Mouse (Mus musculus): ENCODE measurements around the gene Tmprss7. TPM values are rescaled to one million over a fixed set of nuclear protein-coding genes. Genes with fewer than 3 reads are reported as not detected.

The Tmprss7 gene
- polyA plus RNA-seq, 1 experiment from 2014 or later: 0.09 TPM

DNA sequence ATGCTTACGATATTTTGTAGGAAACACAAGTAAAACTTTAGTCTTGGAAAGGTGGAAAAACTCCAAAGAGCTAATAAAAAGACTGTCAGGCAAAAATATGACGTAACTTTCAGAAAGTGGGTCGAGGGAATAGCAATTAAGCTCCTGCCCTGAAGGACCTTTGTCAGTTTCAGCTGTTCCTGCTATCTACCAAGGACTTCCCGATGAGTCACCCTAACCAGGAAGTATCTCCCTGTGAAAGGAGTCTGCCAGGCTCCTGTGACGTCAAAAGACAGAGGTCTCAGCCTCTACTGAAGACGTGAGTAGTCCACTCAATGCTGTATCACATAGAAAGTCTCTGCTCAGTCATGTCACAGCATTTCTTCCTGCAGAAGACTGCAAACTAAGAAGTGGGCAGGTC lies 49.1 kb downstream of the Tmprss7 start:
- Histone ChIP-seq H3K4me2 (no peak overlapping the region), H3K9ac (no peak overlapping the region), H3K9me3 (replicated peaks) (no peaks in the 10 kb centered on the region), H3K27me3 (no peaks in the 10 kb centered on the region), H3K4me3 (replicated peaks) (no peak overlapping the region), H3K36me3 (no peaks in the 10 kb centered on the region), H3K27ac (no peak overlapping the region), H3K4me1 (no peaks in the 10 kb centered on the region)
- no peak for ATAC-seq (replicated peaks; ENCODE audit: low FRiP score)
- 54% methylated on average over 6 of the region's 6 CpGs for WGBS

GRCm38 (mm10) chr16:45643944-45644343 lies 49.5 kb downstream of the Tmprss7 start:
- Histone ChIP-seq H3K4me2 (no peak overlapping the region), H3K4me1 (no peaks in the 10 kb centered on the region), H3K9me3 (replicated peaks) (no peaks in the 10 kb centered on the region), H3K36me3 (no peaks in the 10 kb centered on the region), H3K9ac (no peak overlapping the region), H3K27ac (no peak overlapping the region), H3K4me3 (replicated peaks) (no peak overlapping the region), H3K27me3 (no peaks in the 10 kb centered on the region)
- WGBS: 92% methylated on average over 3 of the region's 3 CpGs
- no peak for ATAC-seq (replicated peaks; ENCODE audit: low FRiP score)

DNA sequence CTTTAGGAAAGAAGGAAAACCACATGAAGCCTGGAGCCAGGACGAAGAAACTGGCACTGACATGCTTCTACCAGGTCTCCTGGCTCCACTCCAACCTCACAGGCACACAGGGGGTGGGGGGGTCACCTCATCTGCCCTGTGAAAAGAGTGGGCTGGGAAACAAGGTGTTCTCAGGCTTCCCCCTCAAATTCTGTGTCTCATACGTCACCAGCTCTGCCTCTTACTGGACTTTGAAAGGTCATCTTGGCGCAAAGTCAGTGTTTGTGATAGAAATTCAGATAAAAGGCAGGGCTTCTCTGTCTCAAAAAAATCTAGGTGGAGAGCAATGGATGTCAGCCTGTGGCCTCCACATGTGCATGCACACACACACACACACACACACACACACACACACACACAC lies 52.2 kb downstream of the Tmprss7 start:
- Histone ChIP-seq H3K9ac (no peak overlapping the region), H3K36me3 (no peaks in the 10 kb centered on the region), H3K4me1 (no peaks in the 10 kb centered on the region), H3K9me3 (replicated peaks) (no peaks in the 10 kb centered on the region), H3K4me2 (no peak overlapping the region), H3K4me3 (replicated peaks) (no peak overlapping the region), H3K27ac (no peak overlapping the region), H3K27me3 (no peaks in the 10 kb centered on the region)
- no peak for ATAC-seq (replicated peaks; ENCODE audit: low FRiP score)
- 68% methylated on average over 3 of the region's 3 CpGs for WGBS

- no peak overlapping the region for H3K9ac ChIP-seq
- H3K27ac ChIP-seq: no peak overlapping the region
- H3K9me3 ChIP-seq (replicated peaks): no peaks in the 10 kb centered on the region
- ATAC-seq (replicated peaks; ENCODE audit: low FRiP score): no peak
- H3K27me3 ChIP-seq: no peaks in the 10 kb centered on the region
- H3K36me3 ChIP-seq: no peaks in the 10 kb centered on the region
- 78% methylated on average over 10 of the region's 10 CpGs for WGBS
- no peak overlapping the region for H3K4me2 ChIP-seq
- H3K4me3 ChIP-seq (replicated peaks): no peak overlapping the region
- no peaks in the 10 kb centered on the region for H3K4me1 ChIP-seq
Observed at GRCm38 (mm10) chr16:45640070-45640762, 53.2 kb downstream of the Tmprss7 start.

- Histone ChIP-seq H3K27ac (no peak overlapping the region), H3K9ac (no peak overlapping the region), H3K36me3 (no peaks in the 10 kb centered on the region), H3K4me1 (no peaks in the 10 kb centered on the region), H3K27me3 (no peaks in the 10 kb centered on the region), H3K4me3 (replicated peaks) (no peak overlapping the region), H3K9me3 (replicated peaks) (no peaks in the 10 kb centered on the region), H3K4me2 (no peak overlapping the region)
- no peak for ATAC-seq (replicated peaks; ENCODE audit: low FRiP score)
- 84% methylated on average over 2 of the region's 2 CpGs for WGBS
Observed at GRCm38 (mm10) chr16:45635826-45636225, 57.6 kb downstream of the Tmprss7 start.

- ATAC-seq (replicated peaks; ENCODE audit: low FRiP score): no peak
- WGBS: 46% methylated on average over 4 of the region's 4 CpGs
- no peak overlapping the region for H3K4me2 ChIP-seq
Observed at GRCm38 (mm10) chr16:45632420-45632819, 61.0 kb downstream of the Tmprss7 start.

GRCm38 (mm10) chr16:45630347-45630960 lies 63.0 kb downstream of the Tmprss7 start:
- peak; percentile 80; the same call in 1 of the 2 replicates for ATAC-seq (replicated peaks; ENCODE audit: low FRiP score)
- Histone ChIP-seq H3K9ac (no peak overlapping the region), H3K4me3 (replicated peaks) (no peak overlapping the region)

More at GRCm38 (mm10) chr16:45632420-45632819, 61.0 kb downstream of the Tmprss7 start:
- Histone ChIP-seq H3K4me1 (no peaks in the 10 kb centered on the region), H3K9me3 (replicated peaks) (no peaks in the 10 kb centered on the region), H3K36me3 (no peaks in the 10 kb centered on the region), H3K27ac (no peak overlapping the region), H3K27me3 (no peaks in the 10 kb centered on the region), H3K4me3 (replicated peaks) (no peak overlapping the region), H3K9ac (no peak overlapping the region)

GRCm38 (mm10) chr16:45629497-45630105 lies 63.9 kb downstream of the Tmprss7 start:
- whole genome bisulfite sequencing: 76% methylated on average over 8 of the region's 8 CpGs
- no peak for ATAC-seq (replicated peaks; ENCODE audit: low FRiP score)
- Histone ChIP-seq H3K9ac (no peak overlapping the region), H3K36me3 (no peaks in the 10 kb centered on the region), H3K9me3 (replicated peaks) (no peaks in the 10 kb centered on the region), H3K4me2 (no peak overlapping the region), H3K4me3 (replicated peaks) (no peak overlapping the region), H3K4me1 (no peaks in the 10 kb centered on the region), H3K27me3 (no peaks in the 10 kb centered on the region), H3K27ac (no peak overlapping the region)

More at GRCm38 (mm10) chr16:45630347-45630960, 63.0 kb downstream of the Tmprss7 start:
- WGBS: 49% methylated on average over 5 of the region's 5 CpGs
- Histone ChIP-seq H3K27me3 (no peaks in the 10 kb centered on the region), H3K4me1 (no peaks in the 10 kb centered on the region), H3K4me2 (no peak overlapping the region), H3K36me3 (no peaks in the 10 kb centered on the region), H3K27ac (no peak overlapping the region), H3K9me3 (replicated peaks) (no peaks in the 10 kb centered on the region)

DNA sequence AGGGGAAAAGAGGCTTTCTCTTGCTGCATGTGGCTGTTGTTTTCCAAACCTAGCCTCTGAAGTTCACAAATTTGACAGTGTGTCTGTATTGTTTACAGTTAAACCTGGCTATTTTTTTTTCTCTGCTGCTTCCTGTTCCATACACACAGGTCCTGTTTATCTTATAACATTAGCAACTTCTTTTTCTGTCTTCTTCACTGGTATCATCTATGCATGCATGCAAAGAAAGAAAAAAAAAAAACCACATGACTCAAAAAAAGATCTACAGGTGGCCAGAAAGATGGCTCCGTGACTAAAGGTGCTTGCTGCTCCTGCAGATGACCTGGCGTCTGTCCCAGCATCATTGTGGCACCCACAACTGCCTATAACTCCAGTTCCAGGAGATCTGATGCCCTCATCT lies 68.1 kb downstream of the Tmprss7 start:
- no peaks in the 10 kb centered on the region for H3K36me3 ChIP-seq
- no peaks in the 10 kb centered on the region for H3K4me1 ChIP-seq
- H3K9ac ChIP-seq: no peak overlapping the region
- WGBS: 82% methylated on average over 2 of the region's 2 CpGs
- H3K4me2 ChIP-seq: no peak overlapping the region
- no peak for ATAC-seq (replicated peaks; ENCODE audit: low FRiP score)
- H3K4me3 ChIP-seq (replicated peaks): no peak overlapping the region
- no peaks in the 10 kb centered on the region for H3K9me3 ChIP-seq (replicated peaks)
- no peak overlapping the region for H3K27ac ChIP-seq
- no peaks in the 10 kb centered on the region for H3K27me3 ChIP-seq

DNA sequence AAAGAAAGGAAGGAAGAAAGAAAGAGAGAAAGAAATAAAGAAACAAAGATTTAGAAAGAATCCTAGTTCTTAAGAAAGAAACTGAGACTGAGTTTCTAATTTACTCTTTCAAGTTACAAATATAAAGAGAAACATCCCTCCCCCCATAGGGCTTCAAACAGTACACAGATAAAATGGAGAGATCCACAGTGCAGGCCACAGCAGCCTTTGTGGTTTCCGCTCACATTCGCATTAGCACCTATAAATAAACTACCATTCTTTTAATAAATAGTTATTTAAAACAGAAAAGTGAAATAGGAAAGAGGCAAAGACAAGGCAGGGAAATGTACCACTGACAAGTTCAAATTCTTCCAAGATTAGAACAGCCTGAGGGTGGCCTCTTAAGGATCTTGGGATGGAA lies 68.7 kb downstream of the Tmprss7 start:
- Histone ChIP-seq H3K4me1 (no peaks in the 10 kb centered on the region), H3K27me3 (no peaks in the 10 kb centered on the region), H3K9ac (no peak overlapping the region), H3K9me3 (replicated peaks) (no peaks in the 10 kb centered on the region), H3K4me3 (replicated peaks) (no peak overlapping the region), H3K36me3 (no peaks in the 10 kb centered on the region), H3K4me2 (no peak overlapping the region), H3K27ac (no peak overlapping the region)
- 75% methylated on average over 2 of the region's 2 CpGs for WGBS
- ATAC-seq (replicated peaks; ENCODE audit: low FRiP score): no peak

- H3K4me1 ChIP-seq: no peaks in the 10 kb centered on the region
- H3K9ac ChIP-seq: no peak overlapping the region
- H3K27ac ChIP-seq: no peak overlapping the region
- H3K27me3 ChIP-seq: no peaks in the 10 kb centered on the region
- no peak overlapping the region for H3K4me2 ChIP-seq
- no peak for ATAC-seq (replicated peaks; ENCODE audit: low FRiP score)
- 91% methylated on average over 4 of the region's 4 CpGs for WGBS
- H3K9me3 ChIP-seq (replicated peaks): no peaks in the 10 kb centered on the region
- no peak overlapping the region for H3K4me3 ChIP-seq (replicated peaks)
- no peaks in the 10 kb centered on the region for H3K36me3 ChIP-seq
Observed at GRCm38 (mm10) chr16:45623230-45623629, 70.2 kb downstream of the Tmprss7 start.

DNA sequence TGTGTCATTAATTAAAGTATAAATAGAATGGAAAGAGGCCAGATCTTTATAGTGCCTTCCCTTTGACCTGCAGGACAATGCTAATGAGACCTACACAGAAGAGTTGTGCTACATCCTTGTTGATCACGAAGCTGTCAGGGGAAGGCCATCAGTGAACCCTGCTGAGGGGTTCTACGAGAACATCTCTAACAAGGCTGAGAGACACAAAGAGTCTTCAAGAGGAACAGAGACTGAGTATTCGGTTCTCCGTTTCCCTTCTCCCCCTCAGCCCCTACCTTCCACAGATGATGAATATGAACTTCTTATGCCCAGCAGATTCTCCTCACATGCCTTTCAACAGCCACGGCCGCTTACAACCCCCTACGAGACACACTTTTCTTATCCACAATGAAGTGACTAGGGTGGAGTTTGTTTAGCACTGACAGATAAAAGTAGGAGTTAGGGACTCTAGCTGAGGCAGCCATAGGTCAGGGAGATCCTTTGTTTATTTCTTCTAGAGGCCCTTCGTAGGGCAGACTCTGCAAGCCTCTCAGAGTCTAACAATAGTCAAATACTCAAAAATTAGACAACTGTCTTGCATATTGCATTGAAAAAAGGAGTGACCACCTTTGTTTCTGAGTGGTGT lies 73.6 kb downstream of the Tmprss7 start:
- H3K27ac ChIP-seq: no peak overlapping the region
- WGBS: 81% methylated on average over 8 of the region's 8 CpGs
- no peak overlapping the region for H3K9ac ChIP-seq
- H3K4me2 ChIP-seq: no peak overlapping the region
- H3K36me3 ChIP-seq: no peaks in the 10 kb centered on the region
- no peaks in the 10 kb centered on the region for H3K9me3 ChIP-seq (replicated peaks)
- no peak for ATAC-seq (replicated peaks; ENCODE audit: low FRiP score)
- no peaks in the 10 kb centered on the region for H3K4me1 ChIP-seq
- H3K27me3 ChIP-seq: no peaks in the 10 kb centered on the region
- H3K4me3 ChIP-seq (replicated peaks): no peak overlapping the region
